Mouse (Mus musculus) liver, embryonic 16.5 days (tissue): ENCODE measurements around the gene Cfi. TPM values are rescaled to one million over a fixed set of nuclear protein-coding genes. Genes with fewer than 3 reads are reported as not detected.

ENCODE experiments used
- polyA plus RNA-seq: library from polyadenylated mRNA; unstranded; fragments of >200 nt; fragmentation: Nextera tagmentation; extraction: Ambion mirVana; gene quantifications from 2 replicates; pipeline ENCODE4 v1.2.1, GENCODE M21; 2015

Gene Cfi
- polyA plus RNA-seq, 1 experiment from 2014 or later = 313 TPM

Other genes starting within 250 kb of the Cfi start
- 0.28 and 0.36 TPM in 2 replicates for gene Egf, start 80.6 kb upstream of the Cfi start, polyA plus RNA-seq
- not detected in 2 replicates for gene Lrit3, start 31.9 kb upstream of the Cfi start, polyA plus RNA-seq
- gene Rrh, start 13.3 kb upstream of the Cfi start, polyA plus RNA-seq = not detected in 2 replicates
- 20.8 and 23.6 TPM in 2 replicates for gene Gar1, start 4.5 kb upstream of the Cfi start, polyA plus RNA-seq
- gene Pla2g12a, start 42.7 kb downstream of the Cfi start, polyA plus RNA-seq = 80.6 and 81.6 TPM in 2 replicates
- gene Casp6, start 65.5 kb downstream of the Cfi start, polyA plus RNA-seq = 30.6 and 33.6 TPM in 2 replicates
- gene Mcub, start 134.3 kb downstream of the Cfi start, polyA plus RNA-seq = 14.9 and 15.4 TPM in 2 replicates
- 7.3 and 10.3 TPM in 2 replicates for gene Sec24b, start 225.7 kb downstream of the Cfi start, polyA plus RNA-seq